Mouse (Mus musculus): Measurements from ENCODE around the gene Slc6a3.

Gene Slc6a3

DNA sequence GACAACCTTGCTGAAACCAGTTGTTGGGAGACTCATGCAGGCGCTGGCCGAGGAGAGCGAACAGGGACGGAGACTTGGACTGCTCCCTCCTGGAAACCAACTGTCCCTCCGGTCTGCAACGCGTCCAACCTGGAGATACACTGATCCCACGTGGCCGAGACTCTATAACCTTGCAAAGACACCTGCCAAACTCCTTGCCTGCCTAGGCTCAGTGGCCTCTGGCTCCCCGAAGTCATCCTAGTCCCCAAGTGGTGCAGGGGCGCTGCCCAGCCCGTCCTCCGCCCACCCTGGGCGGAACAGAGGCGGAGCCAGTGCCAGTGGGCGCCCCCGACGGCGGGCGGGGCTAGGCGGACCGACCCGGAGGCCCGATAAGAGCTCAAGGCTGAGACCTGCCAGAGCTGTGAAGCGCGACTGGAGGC is at the start of gene Slc6a3:
Gene Slc6a3 (plus strand): TSS at position 345 of the 419 bp plus-strand sequence.
- DNase-seq (ENCODE audit: low spot score in 2 of 2): peak; percentile 15 to 24

GRCm38 (mm10) chr13:73488105-73488504 is 48.4 kb upstream of the Slc6a3 start:
- no peak for DNase-seq (ENCODE audit: low spot score in 2 of 2)

DNA sequence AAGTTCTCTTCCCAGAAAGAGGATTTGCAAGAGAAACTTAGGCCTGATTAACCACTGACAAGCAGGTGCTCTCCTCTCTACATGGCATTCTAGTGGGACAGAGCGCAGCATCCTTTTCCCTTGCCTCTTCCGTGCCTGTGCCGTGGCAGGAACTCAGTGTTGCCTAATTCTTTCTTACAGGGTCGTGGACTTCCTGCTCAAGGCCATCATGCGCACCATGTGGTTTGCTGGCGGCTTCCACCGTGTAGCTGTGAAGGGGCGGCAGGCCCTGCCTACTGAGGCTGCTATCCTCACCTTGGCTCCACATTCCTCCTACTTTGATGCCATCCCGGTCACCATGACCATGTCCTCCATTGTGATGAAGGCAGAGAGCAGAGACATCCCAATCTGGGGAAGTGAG is 47.8 kb upstream of the Slc6a3 start:
- DNase-seq (ENCODE audit: low spot score in 2 of 2): peak in 1 of 2 experiments; percentile 26

DNA sequence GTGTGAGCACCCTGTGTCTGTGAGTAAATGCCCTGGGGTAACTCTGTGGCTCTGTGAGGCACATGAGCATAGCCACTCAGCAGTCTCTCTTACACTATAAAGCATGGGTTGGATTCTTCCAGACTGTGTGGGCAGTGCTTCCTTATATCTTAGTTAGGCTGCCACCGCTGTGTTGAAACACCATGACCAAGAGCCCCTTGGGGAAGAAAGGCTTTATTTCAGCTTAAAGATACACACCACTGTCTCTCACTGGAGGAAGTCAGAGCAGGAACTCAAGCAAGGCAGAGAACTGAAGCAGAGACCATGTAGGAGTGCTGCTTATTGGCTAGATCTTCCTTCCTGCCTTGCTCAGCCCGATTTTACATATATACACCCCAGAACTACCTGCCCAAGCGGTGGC is 46.6 kb upstream of the Slc6a3 start:
- peak; percentile 65 to 76 for DNase-seq (ENCODE audit: low spot score in 2 of 2)

GRCm38 (mm10) chr13:73490564-73491170 is 45.9 kb upstream of the Slc6a3 start:
- no peak for DNase-seq (ENCODE audit: low spot score in 2 of 2)

- no peak for DNase-seq (ENCODE audit: low spot score in 2 of 2)
Observed at GRCm38 (mm10) chr13:73493183-73493582, 43.4 kb upstream of the Slc6a3 start.

GRCm38 (mm10) chr13:73494528-73494927 is 42.0 kb upstream of the Slc6a3 start:
- DNase-seq (ENCODE audit: low spot score in 2 of 2): no peak

- DNase-seq (ENCODE audit: low spot score in 2 of 2): no peak
Observed at GRCm38 (mm10) chr13:73496137-73496536, 40.4 kb upstream of the Slc6a3 start.

DNA sequence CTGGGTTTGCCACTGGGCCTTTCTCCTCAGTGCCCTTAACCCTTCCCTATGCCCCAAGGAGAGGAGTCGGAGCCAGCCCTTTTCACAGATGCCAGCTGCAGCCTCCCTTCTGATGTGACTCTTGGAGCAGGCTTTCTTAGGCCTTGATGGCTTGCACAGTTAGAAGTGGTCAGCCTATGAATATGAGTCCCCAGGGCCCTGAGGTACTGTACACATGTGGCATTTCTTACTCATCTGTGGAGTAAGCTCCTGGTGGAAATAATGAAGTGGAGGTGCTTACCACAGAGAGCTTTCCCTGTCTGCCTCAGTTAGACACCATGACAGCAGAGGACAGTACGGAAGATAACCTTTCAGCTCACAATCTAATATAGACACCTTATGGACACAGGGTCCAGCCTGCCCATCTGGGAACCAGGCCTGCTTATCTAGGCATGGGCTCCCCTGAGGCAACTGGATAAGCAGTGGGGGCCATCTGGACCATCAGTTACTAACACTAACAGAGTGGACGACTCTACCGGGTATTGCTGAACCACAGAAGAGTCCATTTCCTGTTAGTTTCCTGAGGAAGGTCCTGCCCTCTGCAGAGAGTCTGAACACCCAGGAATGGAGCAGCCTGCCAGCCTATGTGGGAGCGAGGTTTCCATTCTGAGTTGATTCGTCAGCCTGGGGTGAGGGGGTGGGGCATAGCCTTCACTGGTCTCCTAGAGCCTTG is 36.5 kb upstream of the Slc6a3 start:
- peak; percentile 22 to 42 for DNase-seq (ENCODE audit: low spot score in 2 of 2)

GRCm38 (mm10) chr13:73502719-73503118 is 33.8 kb upstream of the Slc6a3 start:
- DNase-seq (ENCODE audit: low spot score in 2 of 2): peak in 1 of 2 experiments; percentile 27

DNA sequence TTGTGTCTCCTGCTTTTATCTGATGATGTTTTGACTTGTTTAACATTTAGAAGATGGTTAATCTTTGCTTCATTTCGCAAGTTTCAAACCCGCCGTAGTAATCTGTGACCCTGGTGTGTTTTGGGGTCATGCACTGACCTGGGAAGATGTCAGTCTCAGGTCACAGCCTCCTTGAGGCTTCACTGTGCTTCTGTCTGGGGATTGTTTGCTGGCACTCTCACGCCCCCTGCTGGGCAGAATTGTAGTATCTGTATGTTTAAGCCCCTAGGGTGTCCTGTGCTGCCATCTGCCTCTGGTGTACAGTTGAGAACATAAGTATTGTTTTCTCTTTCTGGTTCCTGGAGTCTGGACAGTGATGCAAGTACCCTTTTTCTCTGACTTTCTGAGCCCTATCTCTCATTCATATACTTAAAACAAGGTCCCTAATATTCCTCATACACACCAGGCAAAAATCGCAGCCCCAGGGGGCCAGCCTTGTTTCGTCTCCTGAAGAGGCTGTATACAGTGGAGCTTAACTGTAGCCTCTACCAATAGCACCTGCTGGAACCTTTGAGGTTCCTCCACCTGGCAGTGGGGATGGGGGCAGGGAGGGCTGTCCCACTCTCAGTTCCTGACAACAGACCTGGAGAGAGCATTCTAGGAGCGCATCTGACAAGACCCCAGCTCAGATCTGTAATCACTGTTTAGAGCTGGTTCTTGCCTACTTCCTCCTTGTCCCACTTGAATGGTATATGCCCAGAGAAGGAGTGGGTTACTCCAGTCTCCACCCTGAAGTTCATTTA is 30.7 kb upstream of the Slc6a3 start:
- peak; percentile 72 to 77 for DNase-seq (ENCODE audit: low spot score in 2 of 2)

- DNase-seq (ENCODE audit: low spot score in 2 of 2): no peak
Observed at GRCm38 (mm10) chr13:73508817-73509550, 27.6 kb upstream of the Slc6a3 start.

DNA sequence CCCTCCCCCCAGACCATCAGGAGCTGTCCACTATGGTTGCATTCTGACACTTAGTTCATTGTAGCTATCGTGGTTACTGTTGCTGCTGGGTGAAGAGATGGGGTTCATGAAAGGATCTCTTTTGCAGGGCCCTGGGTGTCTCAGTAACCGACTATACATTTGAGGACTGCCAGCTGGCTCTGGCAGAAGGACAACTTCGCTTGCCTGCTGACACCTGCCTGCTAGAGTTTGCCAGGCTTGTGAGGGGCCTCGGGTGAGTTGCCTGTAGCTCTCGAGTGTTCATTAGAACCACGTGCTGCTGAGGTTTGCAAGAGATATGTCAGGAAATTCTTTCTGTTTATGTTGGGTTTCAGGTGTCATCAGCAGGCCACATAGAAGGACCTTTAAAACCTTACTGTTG is 26.7 kb upstream of the Slc6a3 start:
- no peak for DNase-seq (ENCODE audit: low spot score in 2 of 2)

DNA sequence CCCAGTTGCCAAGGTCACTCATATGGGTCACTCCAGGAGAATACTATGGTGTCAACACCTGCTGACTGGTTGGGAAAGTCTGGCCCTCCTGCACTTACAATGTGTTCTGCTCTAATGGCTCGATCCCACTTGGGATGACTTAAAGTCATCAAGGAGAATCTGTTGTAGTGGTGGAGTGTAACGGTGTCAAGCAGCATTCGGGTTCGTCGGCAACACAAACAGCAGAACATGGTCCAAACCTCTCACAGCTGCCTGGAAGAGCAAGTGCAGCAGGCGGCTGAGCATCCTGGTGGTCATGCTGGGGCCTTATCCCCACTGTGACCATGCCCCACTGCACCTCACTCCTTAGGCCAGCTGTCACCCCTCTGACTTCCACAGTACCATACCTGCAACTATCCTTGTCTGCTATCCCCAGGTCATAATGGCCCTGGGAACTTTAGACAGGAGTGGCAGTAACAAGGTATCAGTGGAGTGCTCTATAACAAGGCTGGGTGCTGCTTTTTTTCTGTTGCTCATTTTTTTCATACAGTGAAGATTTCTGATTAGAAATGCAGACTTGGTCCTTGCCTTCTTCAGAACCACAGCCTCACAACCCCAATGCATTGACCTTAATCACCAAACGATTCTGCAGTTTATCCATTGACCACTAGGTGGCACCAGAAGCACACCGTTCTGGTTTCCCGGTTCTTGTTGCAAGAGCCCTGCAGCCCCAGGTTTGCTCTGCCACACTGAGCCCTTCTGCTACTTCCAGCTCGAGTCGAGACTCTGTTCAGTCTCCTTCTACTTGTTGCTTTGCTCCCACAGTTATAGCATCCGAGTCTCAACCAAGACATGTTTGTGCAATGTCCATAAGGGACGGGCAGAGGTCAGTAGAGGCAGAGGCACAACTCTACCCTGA is 23.5 kb upstream of the Slc6a3 start:
- DNase-seq (ENCODE audit: low spot score in 2 of 2): peak; percentile 40 to 61

DNA sequence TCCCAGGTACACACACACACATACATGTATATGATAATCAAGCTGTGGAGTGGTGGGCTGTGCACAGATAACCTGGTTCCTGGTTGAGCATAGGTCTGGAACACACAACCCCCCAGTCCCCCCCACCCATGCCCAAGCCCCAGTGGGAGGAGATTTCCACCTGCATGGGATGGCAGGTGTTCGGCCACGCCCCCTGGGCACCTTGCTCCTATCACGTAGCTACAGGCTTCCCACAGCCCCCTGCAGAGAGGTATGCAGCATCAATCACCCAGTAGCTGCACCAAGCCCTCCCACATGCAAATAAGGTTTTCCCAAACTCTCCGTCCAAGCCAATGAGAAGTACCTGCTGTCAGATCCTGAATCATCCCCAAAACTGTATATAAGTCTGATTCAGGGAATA is 19.7 kb upstream of the Slc6a3 start:
- no peak for DNase-seq (ENCODE audit: low spot score in 2 of 2)

GRCm38 (mm10) chr13:73533716-73534115 is 2.8 kb upstream of the Slc6a3 start:
- DNase-seq (ENCODE audit: low spot score in 2 of 2): no peak

DNA sequence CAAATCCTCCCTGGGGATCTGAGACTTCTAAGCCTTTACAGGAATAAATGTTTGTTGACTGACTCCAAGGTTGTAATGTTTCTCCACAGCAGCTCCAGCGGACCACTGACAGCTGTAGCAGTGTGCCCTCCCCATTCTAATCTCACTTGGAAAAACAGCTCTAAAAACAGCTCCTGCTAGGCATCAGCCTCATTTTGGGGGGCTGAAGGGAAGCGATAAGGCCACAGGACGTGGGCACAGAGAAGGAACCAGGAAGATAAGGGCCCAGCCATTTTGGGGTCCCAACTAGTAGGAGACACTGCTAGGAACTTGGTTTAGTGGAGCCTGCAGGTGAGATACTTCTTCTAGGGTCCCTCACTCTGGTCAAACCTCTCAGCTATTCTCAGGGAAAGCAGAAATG is 1.3 kb upstream of the Slc6a3 start:
- no peak for DNase-seq (ENCODE audit: low spot score in 2 of 2)

- DNase-seq (ENCODE audit: low spot score in 2 of 2): no peak
Observed at GRCm38 (mm10) chr13:73536824-73537223, 277 bp downstream of the Slc6a3 start.

GRCm38 (mm10) chr13:73564201-73564600 is 27.7 kb downstream of the Slc6a3 start:
- DNase-seq (ENCODE audit: low spot score in 2 of 2): no peak

DNA sequence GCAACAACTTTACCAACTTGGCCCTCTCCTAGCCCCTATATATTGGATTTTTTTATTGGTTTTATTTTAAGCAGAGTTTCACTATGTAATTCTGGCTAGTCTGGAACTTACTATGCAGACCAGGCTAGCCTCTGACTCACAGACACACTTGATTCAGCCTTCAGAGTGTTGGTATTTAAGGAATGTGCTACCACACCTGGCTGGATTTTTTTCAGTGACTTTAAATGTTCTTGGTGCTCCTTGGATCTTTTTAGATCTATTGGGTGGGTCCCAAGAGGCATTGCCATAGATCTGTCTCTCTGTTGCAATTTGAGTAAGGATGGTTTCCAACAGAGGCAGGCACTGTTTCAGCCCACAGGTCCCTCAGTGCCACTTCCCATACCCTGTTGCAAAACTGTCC is 38.5 kb downstream of the Slc6a3 start:
- no peak for DNase-seq (ENCODE audit: low spot score in 2 of 2)

GRCm38 (mm10) chr13:73577277-73577676 is 40.7 kb downstream of the Slc6a3 start:
- no peak for DNase-seq (ENCODE audit: low spot score in 2 of 2)
